Mouse (Mus musculus): ENCODE results near the gene Itih3. TPM values are rescaled to one million over a fixed set of nuclear protein-coding genes. Genes with fewer than 3 reads are reported as not detected.

Itih3 gene
- polyA plus RNA-seq, 1 experiment from 2014 or later, result 2.2 TPM

GRCm38 (mm10) chr14:30916516-30916915 lies 7.0 kb downstream of the Itih3 start:
- Histone ChIP-seq H3K27me3 (ENCODE audit: control insufficient read depth, insufficient read depth, low read length) (no peaks in the 10 kb centered on the region), H3K4me2 (ENCODE audit: low read length) (no peak overlapping the region), H3K4me3 (ENCODE audit: control insufficient read depth in 1 of 2, insufficient read depth in 1 of 2, low read depth in 1 of 2, low read length in 2 of 2) (no peak overlapping the region), H3K9ac (ENCODE audit: low read length) (no peak overlapping the region), H3K4me1 (ENCODE audit: control insufficient read depth in 2 of 2, insufficient read depth in 2 of 2, low read length in 2 of 2) (no peaks in the 10 kb centered on the region), H3K27ac (replicated peaks in 1 of 2; ENCODE audit: control insufficient read depth in 1 of 2, insufficient read depth in 1 of 2, low read depth in 2 of 2, low read length in 2 of 2) (no peak overlapping the region), H3K9me3 (ENCODE audit: control insufficient read depth, low read length) (no peaks in the 10 kb centered on the region), H3K36me3 (ENCODE audit: control insufficient read depth, insufficient read depth, low read length) (no peaks in the 10 kb centered on the region)
- ATAC-seq (ENCODE audit: insufficient number of reproducible peaks, insufficient read depth, low FRiP score, low read depth), result no peak
- 76% methylated on average over 1 of the region's 1 CpGs for WGBS

GRCm38 (mm10) chr14:30913404-30913803 lies 10.2 kb downstream of the Itih3 start:
- H3K4me1 ChIP-seq (ENCODE audit: control insufficient read depth in 2 of 2, insufficient read depth in 2 of 2, low read length in 2 of 2), result no peaks in the 10 kb centered on the region
- H3K9me3 ChIP-seq (ENCODE audit: control insufficient read depth, low read length), result no peaks in the 10 kb centered on the region
- H3K36me3 ChIP-seq (ENCODE audit: control insufficient read depth, insufficient read depth, low read length), result no peaks in the 10 kb centered on the region
- ATAC-seq (ENCODE audit: insufficient number of reproducible peaks, insufficient read depth, low FRiP score, low read depth), result no peak
- H3K27me3 ChIP-seq (ENCODE audit: control insufficient read depth, insufficient read depth, low read length), result no peaks in the 10 kb centered on the region
- 72% methylated on average over 5 of the region's 5 CpGs for WGBS
- H3K27ac ChIP-seq (replicated peaks in 1 of 2; ENCODE audit: control insufficient read depth in 1 of 2, insufficient read depth in 1 of 2, low read depth in 2 of 2, low read length in 2 of 2), result no peak overlapping the region
- H3K9ac ChIP-seq (ENCODE audit: low read length), result no peak overlapping the region
- H3K4me2 ChIP-seq (ENCODE audit: low read length), result no peak overlapping the region
- no peak overlapping the region for H3K4me3 ChIP-seq (ENCODE audit: control insufficient read depth in 1 of 2, insufficient read depth in 1 of 2, low read depth in 1 of 2, low read length in 2 of 2)

- no peak overlapping the region for H3K27ac ChIP-seq (replicated peaks in 1 of 2; ENCODE audit: control insufficient read depth in 1 of 2, insufficient read depth in 1 of 2, low read depth in 2 of 2, low read length in 2 of 2)
- no peaks in the 10 kb centered on the region for H3K4me1 ChIP-seq (ENCODE audit: control insufficient read depth in 2 of 2, insufficient read depth in 2 of 2, low read length in 2 of 2)
- no peak overlapping the region for H3K4me2 ChIP-seq (ENCODE audit: low read length)
- H3K27me3 ChIP-seq (ENCODE audit: control insufficient read depth, insufficient read depth, low read length), result no peaks in the 10 kb centered on the region
- no peak overlapping the region for H3K4me3 ChIP-seq (ENCODE audit: control insufficient read depth in 1 of 2, insufficient read depth in 1 of 2, low read depth in 1 of 2, low read length in 2 of 2)
- H3K36me3 ChIP-seq (ENCODE audit: control insufficient read depth, insufficient read depth, low read length), result no peaks in the 10 kb centered on the region
- H3K9me3 ChIP-seq (ENCODE audit: control insufficient read depth, low read length), result no peaks in the 10 kb centered on the region
- H3K9ac ChIP-seq (ENCODE audit: low read length), result no peak overlapping the region
- WGBS, result 73% methylated on average over 8 of the region's 8 CpGs
- no peak for ATAC-seq (ENCODE audit: insufficient number of reproducible peaks, insufficient read depth, low FRiP score, low read depth)
Observed at GRCm38 (mm10) chr14:30912641-30913040, 10.9 kb downstream of the Itih3 start.

GRCm38 (mm10) chr14:30911141-30911540 lies 12.4 kb downstream of the Itih3 start:
- Histone ChIP-seq H3K4me2 (ENCODE audit: low read length) (no peak overlapping the region), H3K4me3 (ENCODE audit: control insufficient read depth in 1 of 2, insufficient read depth in 1 of 2, low read depth in 1 of 2, low read length in 2 of 2) (no peak overlapping the region), H3K27me3 (ENCODE audit: control insufficient read depth, insufficient read depth, low read length) (no peaks in the 10 kb centered on the region), H3K36me3 (ENCODE audit: control insufficient read depth, insufficient read depth, low read length) (no peaks in the 10 kb centered on the region), H3K9me3 (ENCODE audit: control insufficient read depth, low read length) (no peaks in the 10 kb centered on the region), H3K27ac (replicated peaks in 1 of 2; ENCODE audit: control insufficient read depth in 1 of 2, insufficient read depth in 1 of 2, low read depth in 2 of 2, low read length in 2 of 2) (no peak overlapping the region), H3K4me1 (ENCODE audit: control insufficient read depth in 2 of 2, insufficient read depth in 2 of 2, low read length in 2 of 2) (no peaks in the 10 kb centered on the region; a peak in 1 of 4 replicates), H3K9ac (ENCODE audit: low read length) (no peak overlapping the region)
- 81% methylated on average over 8 of the region's 8 CpGs for WGBS
- ATAC-seq (ENCODE audit: insufficient number of reproducible peaks, insufficient read depth, low FRiP score, low read depth), result no peak

GRCm38 (mm10) chr14:30907814-30908265 lies 15.7 kb downstream of the Itih3 start:
- WGBS, result 82% methylated on average over 3 of the region's 3 CpGs
- ATAC-seq (ENCODE audit: insufficient number of reproducible peaks, insufficient read depth, low FRiP score, low read depth), result no peak
- H3K4me1 ChIP-seq (ENCODE audit: control insufficient read depth in 2 of 2, insufficient read depth in 2 of 2, low read length in 2 of 2), result no peaks in the 10 kb centered on the region; a peak in 1 of 4 replicates

GRCm38 (mm10) chr14:30906001-30906400 lies 17.6 kb downstream of the Itih3 start:
- H3K4me3 ChIP-seq (ENCODE audit: control insufficient read depth in 1 of 2, insufficient read depth in 1 of 2, low read depth in 1 of 2, low read length in 2 of 2), result no peak overlapping the region
- H3K36me3 ChIP-seq (ENCODE audit: control insufficient read depth, insufficient read depth, low read length), result no peaks in the 10 kb centered on the region
- no peaks in the 10 kb centered on the region for H3K27me3 ChIP-seq (ENCODE audit: control insufficient read depth, insufficient read depth, low read length)
- no peak overlapping the region for H3K4me2 ChIP-seq (ENCODE audit: low read length)
- H3K27ac ChIP-seq (replicated peaks in 1 of 2; ENCODE audit: control insufficient read depth in 1 of 2, insufficient read depth in 1 of 2, low read depth in 2 of 2, low read length in 2 of 2), result no peak overlapping the region
- WGBS, result 83% methylated on average over 6 of the region's 6 CpGs
- H3K9ac ChIP-seq (ENCODE audit: low read length), result no peak overlapping the region
- no peaks in the 10 kb centered on the region; a peak in 1 of 4 replicates for H3K4me1 ChIP-seq (ENCODE audit: control insufficient read depth in 2 of 2, insufficient read depth in 2 of 2, low read length in 2 of 2)
- no peak for ATAC-seq (ENCODE audit: insufficient number of reproducible peaks, insufficient read depth, low FRiP score, low read depth)
- H3K9me3 ChIP-seq (ENCODE audit: control insufficient read depth, low read length), result no peaks in the 10 kb centered on the region

More at GRCm38 (mm10) chr14:30907814-30908265, 15.7 kb downstream of the Itih3 start:
- H3K4me3 ChIP-seq (ENCODE audit: control insufficient read depth in 1 of 2, insufficient read depth in 1 of 2, low read depth in 1 of 2, low read length in 2 of 2), result no peak overlapping the region
- no peak overlapping the region for H3K9ac ChIP-seq (ENCODE audit: low read length)
- no peaks in the 10 kb centered on the region for H3K27me3 ChIP-seq (ENCODE audit: control insufficient read depth, insufficient read depth, low read length)
- H3K9me3 ChIP-seq (ENCODE audit: control insufficient read depth, low read length), result no peaks in the 10 kb centered on the region
- no peak overlapping the region for H3K27ac ChIP-seq (replicated peaks in 1 of 2; ENCODE audit: control insufficient read depth in 1 of 2, insufficient read depth in 1 of 2, low read depth in 2 of 2, low read length in 2 of 2)
- H3K36me3 ChIP-seq (ENCODE audit: control insufficient read depth, insufficient read depth, low read length), result no peaks in the 10 kb centered on the region
- no peak overlapping the region for H3K4me2 ChIP-seq (ENCODE audit: low read length)

GRCm38 (mm10) chr14:30904307-30904706 lies 19.3 kb downstream of the Itih3 start:
- Histone ChIP-seq H3K9me3 (ENCODE audit: control insufficient read depth, low read length) (no peaks in the 10 kb centered on the region), H3K36me3 (ENCODE audit: control insufficient read depth, insufficient read depth, low read length) (no peaks in the 10 kb centered on the region), H3K27me3 (ENCODE audit: control insufficient read depth, insufficient read depth, low read length) (no peaks in the 10 kb centered on the region), H3K4me2 (ENCODE audit: low read length) (no peak overlapping the region), H3K9ac (ENCODE audit: low read length) (no peak overlapping the region), H3K4me3 (ENCODE audit: control insufficient read depth in 1 of 2, insufficient read depth in 1 of 2, low read depth in 1 of 2, low read length in 2 of 2) (no peak overlapping the region), H3K27ac (replicated peaks in 1 of 2; ENCODE audit: control insufficient read depth in 1 of 2, insufficient read depth in 1 of 2, low read depth in 2 of 2, low read length in 2 of 2) (no peak overlapping the region), H3K4me1 (ENCODE audit: control insufficient read depth in 2 of 2, insufficient read depth in 2 of 2, low read length in 2 of 2) (no peaks in the 10 kb centered on the region; a peak in 1 of 4 replicates)
- 73% methylated on average over 8 of the region's 8 CpGs for WGBS
- no peak for ATAC-seq (ENCODE audit: insufficient number of reproducible peaks, insufficient read depth, low FRiP score, low read depth)

- no peaks in the 10 kb centered on the region for H3K36me3 ChIP-seq (ENCODE audit: control insufficient read depth, insufficient read depth, low read length)
- WGBS, result 53% methylated on average over 3 of the region's 3 CpGs
- no peak overlapping the region for H3K4me3 ChIP-seq (ENCODE audit: control insufficient read depth in 1 of 2, insufficient read depth in 1 of 2, low read depth in 1 of 2, low read length in 2 of 2)
- H3K9ac ChIP-seq (ENCODE audit: low read length), result no peak overlapping the region
- no peaks in the 10 kb centered on the region for H3K27me3 ChIP-seq (ENCODE audit: control insufficient read depth, insufficient read depth, low read length)
- H3K27ac ChIP-seq (replicated peaks in 1 of 2; ENCODE audit: control insufficient read depth in 1 of 2, insufficient read depth in 1 of 2, low read depth in 2 of 2, low read length in 2 of 2), result no peak overlapping the region
- H3K9me3 ChIP-seq (ENCODE audit: control insufficient read depth, low read length), result no peaks in the 10 kb centered on the region
- no peak for ATAC-seq (ENCODE audit: insufficient number of reproducible peaks, insufficient read depth, low FRiP score, low read depth)
- no peak overlapping the region for H3K4me2 ChIP-seq (ENCODE audit: low read length)
- no peaks in the 10 kb centered on the region; a peak in 1 of 4 replicates for H3K4me1 ChIP-seq (ENCODE audit: control insufficient read depth in 2 of 2, insufficient read depth in 2 of 2, low read length in 2 of 2)
Observed at GRCm38 (mm10) chr14:30903036-30903435, 20.5 kb downstream of the Itih3 start.

Data from heart, embryonic 14.5 days (tissue).